Mouse (Mus musculus) activated CD4-positive, CD25-positive, alpha-beta regulatory T cell, adult 4 months (primary cell): Measurements from ENCODE around the gene Gpx4. TPM values are rescaled to one million over a fixed set of nuclear protein-coding genes. Genes with fewer than 3 reads are reported as not detected.

Source experiments
- ATAC-seq: one replicate; pipeline ENCODE4 v1.8.0; 2017
- polyA plus RNA-seq, 2 experiments: library from polyadenylated mRNA; unstranded; fragments of 100-300 nt; shearing (Covaris generic); gene quantifications; one replicate each; pipeline ENCODE4 v1.2.1; 2017

Gpx4 gene
- polyA plus RNA-seq, 2 experiments from 2014 or later = 346 to 370 TPM

DNA sequence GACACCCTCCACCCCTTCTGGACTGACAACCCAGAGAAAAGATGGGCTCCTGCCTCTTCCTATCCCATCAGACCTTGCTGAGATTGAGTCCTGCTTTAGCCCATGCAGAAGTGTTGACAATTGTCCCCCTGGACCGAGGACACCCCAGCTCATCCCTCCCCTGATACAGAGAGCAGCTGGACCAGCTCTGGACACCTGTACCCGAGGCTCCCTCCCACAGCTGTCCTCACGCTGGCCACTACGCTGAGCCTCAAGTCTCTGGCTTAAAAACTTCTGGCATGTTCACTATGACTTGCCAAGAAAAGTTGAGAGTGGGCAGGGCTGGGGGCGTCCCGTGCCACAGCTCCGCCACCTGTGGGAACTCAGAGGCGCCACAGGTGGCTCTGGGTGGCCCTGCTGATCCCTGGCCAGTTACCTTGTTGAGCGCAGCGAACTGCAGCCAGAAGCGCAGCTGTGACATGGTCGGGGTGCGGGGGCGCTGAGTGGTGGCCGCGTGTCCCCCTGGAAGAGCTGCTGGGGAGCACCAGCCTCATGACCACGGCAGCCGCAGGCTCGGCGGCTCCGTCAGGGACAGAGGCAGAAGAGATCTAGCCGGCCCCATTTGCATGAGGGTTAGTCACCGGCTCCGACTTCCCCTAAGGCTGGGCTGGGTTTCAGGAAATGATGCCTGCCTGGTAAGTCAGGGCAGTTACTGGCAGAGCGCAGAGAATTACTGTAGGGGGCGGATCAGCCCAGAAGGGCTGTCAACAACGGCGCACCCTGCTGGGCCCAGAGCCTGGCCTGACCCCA, 28.0 kb downstream of the Gpx4 start:
- peak; percentile 97 for ATAC-seq

- no peak for ATAC-seq
Observed at GRCm38 (mm10) chr10:80075924-80076323, 29.0 kb downstream of the Gpx4 start.

DNA sequence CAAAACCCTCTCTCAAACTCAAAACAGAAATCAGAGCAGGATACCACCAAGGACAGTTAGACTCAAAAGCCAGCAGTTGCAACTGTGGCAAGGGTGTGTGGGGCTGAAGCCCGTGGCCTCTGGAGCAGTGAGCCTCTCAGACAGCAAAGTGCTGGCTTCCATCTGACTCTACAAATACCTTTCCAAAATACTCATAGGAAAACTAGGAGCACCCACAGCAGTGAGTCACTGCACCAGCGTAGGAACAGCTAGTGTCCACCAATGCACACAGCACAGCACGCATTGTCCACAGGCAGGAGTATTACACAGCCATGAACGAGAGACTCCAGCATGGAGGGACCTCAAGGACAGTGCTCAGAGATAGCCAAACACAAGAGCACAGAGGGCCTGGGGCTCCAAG, 29.4 kb downstream of the Gpx4 start:
- no peak for ATAC-seq

- no peak for ATAC-seq
Observed at GRCm38 (mm10) chr10:80077312-80077711, 30.3 kb downstream of the Gpx4 start.

DNA sequence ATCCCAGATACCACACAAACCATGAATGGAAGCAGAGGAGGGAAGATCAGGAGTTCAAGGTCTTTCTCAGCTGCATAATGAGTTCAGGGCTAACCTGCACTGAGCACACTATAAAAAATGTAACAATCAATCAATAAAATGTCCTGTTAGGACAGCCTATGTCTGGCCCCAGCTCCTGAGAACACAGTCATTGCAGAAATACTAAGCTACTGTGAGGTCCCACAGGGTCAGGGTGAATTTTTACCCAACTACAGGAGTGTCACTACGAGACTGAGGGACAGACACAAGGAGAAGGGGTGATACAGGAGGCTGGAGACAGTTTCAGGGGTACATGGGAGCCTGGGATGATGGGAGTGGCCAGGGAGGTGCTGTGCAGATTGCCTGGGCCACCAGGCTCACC, 31.4 kb downstream of the Gpx4 start:
- ATAC-seq = no peak

GRCm38 (mm10) chr10:80080396-80081070, 33.6 kb downstream of the Gpx4 start:
- ATAC-seq = no peak

DNA sequence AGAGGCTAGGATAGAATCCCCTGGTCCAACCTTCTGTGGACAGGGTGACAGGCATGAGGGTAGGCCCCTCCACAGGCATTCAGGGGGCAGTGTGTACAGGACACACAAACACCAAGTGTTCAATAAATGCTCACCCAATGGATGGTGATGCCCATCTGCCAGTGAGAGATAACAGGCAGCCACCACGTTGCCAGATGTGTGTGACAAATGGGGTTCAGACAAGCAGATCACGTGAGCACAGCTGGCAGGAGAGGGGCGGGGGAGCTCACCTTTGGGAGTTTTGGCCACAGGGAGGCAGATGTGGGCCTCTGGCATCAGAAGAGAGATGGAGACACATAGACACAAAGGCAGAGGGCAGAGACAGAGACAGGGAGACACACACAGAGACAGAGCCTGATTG, 34.1 kb downstream of the Gpx4 start:
- ATAC-seq = no peak

DNA sequence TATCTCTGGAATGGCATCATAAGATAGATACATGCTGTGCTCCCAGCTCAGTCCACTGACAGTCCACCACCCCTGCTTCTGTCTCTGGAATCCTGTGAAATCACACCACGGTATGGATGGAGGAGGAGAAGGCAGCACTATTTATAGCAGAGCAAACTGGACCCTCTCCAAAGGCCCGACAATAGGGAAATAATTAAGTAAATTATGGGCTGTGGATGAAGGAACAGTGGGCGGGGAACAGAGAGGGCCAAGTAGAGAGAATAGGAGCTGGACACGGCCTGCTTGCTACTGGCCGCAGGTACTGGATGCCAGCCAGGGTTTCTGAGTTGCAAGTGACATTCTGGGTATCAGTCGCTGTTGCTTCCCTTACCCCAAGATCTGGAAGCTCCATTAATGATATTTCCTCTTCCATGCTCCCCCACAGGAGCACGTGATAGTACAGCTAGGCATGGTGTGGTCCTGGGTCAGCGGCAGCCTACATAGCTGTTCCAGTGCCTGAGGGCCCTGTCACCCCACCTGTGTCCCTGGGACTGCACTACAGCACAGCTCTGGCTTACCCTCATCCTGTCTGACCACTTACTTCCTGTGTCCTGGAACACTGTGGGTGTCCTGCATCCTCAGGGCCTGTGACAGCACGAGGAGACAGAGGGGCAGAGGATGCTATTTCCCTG, 38.0 kb downstream of the Gpx4 start:
- no peak for ATAC-seq

DNA sequence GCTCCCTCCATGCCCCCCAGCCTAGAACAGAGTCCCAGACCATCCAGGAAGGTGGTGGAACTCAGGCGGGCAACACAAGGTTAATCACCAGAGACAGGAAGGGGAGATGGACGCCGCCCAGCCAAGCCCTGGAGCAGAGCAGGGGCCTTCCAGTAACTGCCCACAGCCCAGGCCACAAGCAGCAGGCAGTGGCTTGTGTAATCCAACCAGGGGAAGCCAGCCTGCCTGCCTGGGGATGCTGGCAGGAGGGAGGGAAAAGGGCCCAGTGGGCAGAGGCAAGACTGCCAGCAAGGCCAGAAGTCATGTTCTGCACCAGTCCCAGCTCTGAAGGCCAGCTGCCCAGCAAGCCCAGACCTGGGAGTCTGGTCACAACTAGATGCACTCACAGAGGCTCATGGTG, 39.9 kb downstream of the Gpx4 start:
- ATAC-seq = no peak

DNA sequence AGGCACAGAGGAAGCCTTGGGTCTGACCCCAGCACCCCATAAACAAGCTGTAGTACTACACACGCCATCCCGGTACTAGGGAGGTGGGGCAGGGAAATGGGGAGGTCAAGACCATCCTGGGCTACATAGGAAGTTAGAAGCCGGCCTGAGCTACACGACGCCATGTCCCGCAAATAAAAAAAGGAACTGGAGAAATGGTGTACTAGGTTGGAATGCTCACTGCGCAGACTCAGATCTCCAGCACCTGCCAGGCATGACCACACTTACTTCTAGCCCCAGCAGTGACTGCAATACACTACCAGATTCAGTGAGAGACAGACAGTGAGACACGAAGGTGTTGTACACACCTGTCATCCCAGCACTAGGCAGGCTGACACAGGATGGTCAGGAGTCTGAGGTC, 40.5 kb downstream of the Gpx4 start:
- ATAC-seq = no peak

DNA sequence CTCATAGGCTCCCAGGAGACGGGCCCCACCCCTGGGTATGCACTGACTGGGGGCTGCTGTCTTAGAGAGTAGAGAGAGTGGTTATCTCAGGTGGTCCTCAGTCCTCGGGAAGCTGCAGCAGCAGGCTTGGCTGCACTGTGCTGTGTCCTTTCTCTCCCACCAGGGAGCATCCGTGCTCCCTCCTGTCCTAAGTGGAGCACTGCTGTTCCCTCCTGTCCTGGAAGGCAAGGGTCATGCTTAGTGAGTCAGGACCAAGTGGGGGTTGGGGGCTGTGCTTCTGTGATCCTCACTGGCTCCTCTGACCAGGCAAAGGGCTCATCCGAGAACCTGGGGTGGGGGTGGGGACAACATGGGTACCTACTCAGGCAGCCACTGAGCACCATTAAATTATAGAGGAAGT, 42.2 kb downstream of the Gpx4 start:
- no peak for ATAC-seq

DNA sequence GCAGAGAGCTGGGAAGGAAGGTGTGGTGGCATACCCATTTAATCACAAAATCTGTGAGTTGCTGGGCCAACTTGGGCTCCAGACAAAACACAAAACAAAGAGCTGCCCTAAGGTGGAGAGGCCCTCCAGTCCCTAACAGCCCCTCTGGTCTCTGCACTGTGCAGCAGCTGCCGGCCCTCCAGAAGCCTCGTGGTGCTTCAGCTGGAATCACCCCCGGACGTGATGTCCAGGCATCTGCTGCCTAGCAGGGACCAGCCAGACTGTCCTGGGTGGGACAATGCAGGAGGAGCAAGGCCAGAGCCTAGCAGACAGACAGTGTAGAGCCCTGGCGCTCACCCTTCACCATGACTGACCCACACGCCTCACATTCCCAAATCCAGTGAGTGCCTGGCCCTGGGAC, 44.6 kb downstream of the Gpx4 start:
- no peak for ATAC-seq

DNA sequence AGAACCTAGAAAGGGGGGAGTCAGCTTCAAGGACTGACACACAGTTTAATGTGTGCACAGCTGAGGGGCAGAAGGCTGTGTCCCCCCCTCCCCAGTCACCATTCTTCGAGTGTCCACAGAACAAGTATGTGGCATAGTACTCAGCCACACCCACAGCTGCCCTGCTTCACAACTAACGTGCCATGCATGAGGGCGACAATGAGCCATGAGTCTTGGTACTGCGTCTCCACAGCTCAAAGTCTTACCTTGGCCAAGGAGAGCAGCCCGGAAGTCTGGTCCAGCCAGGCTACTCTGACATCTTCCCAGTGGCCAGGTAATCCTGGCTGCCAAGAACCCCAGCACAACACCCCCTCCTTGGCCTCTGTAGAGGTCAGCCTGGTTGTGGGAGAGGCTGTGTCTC, 45.7 kb downstream of the Gpx4 start:
- no peak for ATAC-seq

DNA sequence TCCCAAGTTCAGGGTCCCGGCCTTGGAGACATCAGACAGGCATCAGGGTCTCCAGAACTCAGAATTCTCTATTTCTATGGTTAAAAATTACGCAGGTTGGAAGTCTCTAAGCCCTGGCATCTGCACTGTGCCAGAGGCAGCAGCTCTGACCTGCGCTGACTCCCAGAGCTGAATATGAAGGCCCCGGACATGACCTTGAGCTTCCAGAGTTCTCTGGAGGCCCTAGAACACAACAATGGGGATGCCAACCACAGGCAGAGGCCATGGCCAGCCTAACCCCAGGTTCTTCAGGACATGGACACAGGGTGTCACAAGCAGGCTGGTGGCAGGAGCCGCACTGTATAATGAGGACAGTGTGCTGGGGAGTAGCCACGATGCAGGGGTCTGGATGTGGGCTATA, 47.1 kb downstream of the Gpx4 start:
- ATAC-seq = no peak

- ATAC-seq = no peak
Observed at GRCm38 (mm10) chr10:80094684-80095083, 47.7 kb downstream of the Gpx4 start.

DNA sequence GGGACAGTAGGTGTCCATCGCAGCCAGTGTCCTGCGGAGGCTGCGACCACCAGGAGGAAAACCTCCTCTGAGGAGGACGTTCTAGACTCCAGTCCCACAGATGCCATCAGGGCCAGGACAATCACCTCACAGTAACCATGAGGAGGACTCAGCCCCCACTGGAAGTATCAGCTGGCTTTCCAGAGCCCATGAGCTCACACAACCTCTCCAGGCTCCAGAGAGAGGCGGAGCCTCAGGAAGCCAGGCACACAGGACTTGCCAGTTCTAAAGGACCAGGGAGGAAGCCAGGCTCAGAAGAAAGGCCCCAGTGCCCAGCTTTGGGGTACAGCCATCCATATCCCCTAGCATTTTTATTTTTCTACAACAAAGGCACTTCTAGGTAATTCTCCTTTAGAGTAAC, 48.6 kb downstream of the Gpx4 start:
- no peak for ATAC-seq

DNA sequence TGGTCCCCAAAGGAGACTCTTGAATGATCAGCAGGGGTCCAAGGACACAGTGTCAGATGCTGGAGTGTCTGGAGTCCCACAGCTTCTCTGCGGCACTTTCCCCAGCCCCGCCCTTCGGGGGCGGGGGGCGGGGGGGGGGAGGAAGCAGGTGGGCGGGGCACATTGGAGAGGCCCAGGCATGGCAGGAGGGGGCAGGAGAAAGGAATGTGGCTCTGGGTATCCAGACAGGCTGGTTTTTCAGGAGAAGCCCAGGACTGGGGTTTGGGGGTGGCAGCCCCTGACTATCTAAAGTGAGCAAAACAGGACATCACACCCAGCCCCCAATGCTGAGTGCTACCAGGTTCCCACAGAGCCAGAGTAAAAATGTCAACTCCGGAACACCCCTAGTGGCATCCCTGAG, 50.3 kb downstream of the Gpx4 start:
- no peak for ATAC-seq

- no peak for ATAC-seq
Observed at GRCm38 (mm10) chr10:80098630-80099029, 51.7 kb downstream of the Gpx4 start.

- ATAC-seq = no peak
Observed at GRCm38 (mm10) chr10:80100982-80101381, 54.0 kb downstream of the Gpx4 start.

- ATAC-seq = peak; percentile 86
Observed at GRCm38 (mm10) chr10:80102216-80102915, 55.4 kb downstream of the Gpx4 start.

DNA sequence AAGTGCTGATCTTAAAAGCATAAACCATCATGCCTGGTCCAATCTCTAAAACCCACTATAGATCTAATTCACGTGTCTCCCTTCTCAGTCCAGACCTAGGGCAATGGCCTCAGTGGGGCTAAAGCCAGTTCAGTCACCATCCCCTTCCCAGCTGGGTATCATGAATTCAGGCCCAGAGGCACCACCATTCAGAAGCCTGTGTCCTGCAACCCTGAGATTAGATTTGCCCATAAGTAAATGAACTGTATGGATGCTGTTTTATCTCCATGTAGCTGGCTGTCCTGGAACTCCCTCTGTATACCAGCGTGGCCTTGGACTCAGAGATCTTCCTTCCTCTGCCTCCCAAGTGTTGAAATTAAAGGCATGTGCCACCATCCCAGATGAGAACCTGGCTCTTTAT, 56.1 kb downstream of the Gpx4 start:
- no peak for ATAC-seq

DNA sequence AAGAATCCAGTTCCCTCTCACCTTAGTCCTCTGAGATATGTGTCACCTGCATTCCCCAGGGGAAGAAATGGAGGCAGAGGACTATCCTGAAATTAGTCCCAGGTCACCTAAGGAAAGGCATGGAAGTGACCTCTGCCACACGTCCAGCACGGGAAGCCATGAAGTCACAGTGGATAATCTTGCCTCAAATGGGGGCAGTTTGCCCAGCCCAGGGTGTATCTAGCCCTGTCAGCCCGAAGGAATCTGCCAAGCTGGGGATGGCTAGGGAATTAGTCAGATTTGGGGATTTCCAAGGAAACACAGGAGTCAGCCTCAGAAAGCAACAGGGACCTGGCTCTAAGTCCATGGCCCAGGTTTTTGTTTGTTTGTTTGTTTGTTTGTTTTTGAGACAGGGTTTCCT, 57.2 kb downstream of the Gpx4 start:
- no peak for ATAC-seq

GRCm38 (mm10) chr10:80105460-80105859, 58.5 kb downstream of the Gpx4 start, which contains the start of gene Sbno2:
TSS of gene Sbno2 (minus strand) at chr10:80105571.
- ATAC-seq = no peak
